Mouse (Mus musculus): Measurements from ENCODE around the gene Dars. TPM values are rescaled to one million over a fixed set of nuclear protein-coding genes. Genes with fewer than 3 reads are reported as not detected.

Gene Dars
- total RNA-seq, 2 experiments from 2014 or later = 66.3 to 68.0 TPM

GRCm38 (mm10) chr1:128443890-128444839 lies 27.0 kb upstream of the Dars start:
- H3K4me3 ChIP-seq = no peak overlapping the region
- H3K27ac ChIP-seq = peak overlapping the region; percentile 51; the same call in 1 of the 2 replicates
- TF ChIP-seq CTCF (conservative IDR thresholded peaks at IDR 0.05) = no peak
- DNase-seq (ENCODE audit: low spot score in 2 of 2) = no peak

GRCm38 (mm10) chr1:128441129-128441473 lies 23.9 kb upstream of the Dars start:
- H3K27ac ChIP-seq = peak overlapping the region; percentile 74; the same call in 1 of the 2 replicates
- no peak overlapping the region; the same call in 1 of the 2 replicates for H3K4me3 ChIP-seq
- TF ChIP-seq CTCF (conservative IDR thresholded peaks at IDR 0.05) = no peak
- peak; percentile 47 to 62 for DNase-seq (ENCODE audit: low spot score in 2 of 2)

GRCm38 (mm10) chr1:128440386-128441128 lies 23.4 kb upstream of the Dars start:
- H3K27ac ChIP-seq = peak overlapping the region; percentile 74; the same call in 1 of the 2 replicates

GRCm38 (mm10) chr1:128439618-128440017 lies 22.4 kb upstream of the Dars start:
- DNase-seq (ENCODE audit: low spot score in 2 of 2) = no peak
- no peak overlapping the region for H3K4me3 ChIP-seq
- no peak for TF ChIP-seq CTCF (conservative IDR thresholded peaks at IDR 0.05)
- H3K27ac ChIP-seq = no peak overlapping the region

More at GRCm38 (mm10) chr1:128440386-128441128, 23.4 kb upstream of the Dars start:
- DNase-seq (ENCODE audit: low spot score in 2 of 2) = peak in 1 of 2 experiments; percentile 8
- no peak for TF ChIP-seq CTCF (conservative IDR thresholded peaks at IDR 0.05)
- no peak overlapping the region; the same call in 1 of the 2 replicates for H3K4me3 ChIP-seq

- H3K27ac ChIP-seq = no peak overlapping the region
These were observed 21.4 kb upstream of the Dars start for GRCm38 (mm10) chr1:128438526-128438925.

GRCm38 (mm10) chr1:128437276-128437675 lies 20.1 kb upstream of the Dars start:
- no peak for TF ChIP-seq CTCF (conservative IDR thresholded peaks at IDR 0.05)
- Histone ChIP-seq H3K27ac (no peak overlapping the region), H3K4me3 (no peak overlapping the region)
- no peak for DNase-seq (ENCODE audit: low spot score in 2 of 2)

More at GRCm38 (mm10) chr1:128438526-128438925, 21.4 kb upstream of the Dars start:
- no peak for DNase-seq (ENCODE audit: low spot score in 2 of 2)
- H3K4me3 ChIP-seq = no peak overlapping the region
- TF ChIP-seq CTCF (conservative IDR thresholded peaks at IDR 0.05) = no peak

- no peak for DNase-seq (ENCODE audit: low spot score in 2 of 2)
These were observed 18.8 kb upstream of the Dars start for GRCm38 (mm10) chr1:128436015-128436414.

GRCm38 (mm10) chr1:128435551-128435950 lies 18.4 kb upstream of the Dars start:
- DNase-seq (ENCODE audit: low spot score in 2 of 2) = no peak
- Histone ChIP-seq H3K4me3 (no peak overlapping the region), H3K27ac (no peak overlapping the region)
- no peak for TF ChIP-seq CTCF (conservative IDR thresholded peaks at IDR 0.05)

More at GRCm38 (mm10) chr1:128436015-128436414, 18.8 kb upstream of the Dars start:
- no peak overlapping the region for H3K4me3 ChIP-seq
- TF ChIP-seq CTCF (conservative IDR thresholded peaks at IDR 0.05) = no peak
- H3K27ac ChIP-seq = no peak overlapping the region

- no peak for TF ChIP-seq CTCF (conservative IDR thresholded peaks at IDR 0.05)
- no peak for DNase-seq (ENCODE audit: low spot score in 2 of 2)
- H3K4me3 ChIP-seq = no peak overlapping the region
- no peak overlapping the region for H3K27ac ChIP-seq
These were observed 7.8 kb upstream of the Dars start for GRCm38 (mm10) chr1:128424928-128425327.

GRCm38 (mm10) chr1:128417533-128417888 lies 343 bp upstream of the Dars start:
- peak overlapping the region; percentile 100 for H3K4me3 ChIP-seq
- TF ChIP-seq CTCF (conservative IDR thresholded peaks at IDR 0.05) = no peak
- DNase-seq (ENCODE audit: low spot score in 2 of 2) = peak in 1 of 2 experiments; percentile 7
- peak overlapping the region; percentile 96 for H3K27ac ChIP-seq

- no peak overlapping the region for H3K4me3 ChIP-seq
- TF ChIP-seq CTCF (conservative IDR thresholded peaks at IDR 0.05) = no peak
- no peak overlapping the region for H3K27ac ChIP-seq
- DNase-seq (ENCODE audit: low spot score in 2 of 2) = no peak
These were observed 6.0 kb downstream of the Dars start for GRCm38 (mm10) chr1:128411141-128411540.

- no peak for TF ChIP-seq CTCF (conservative IDR thresholded peaks at IDR 0.05)
- Histone ChIP-seq H3K27ac (no peak overlapping the region), H3K4me3 (no peak overlapping the region)
- no peak for DNase-seq (ENCODE audit: low spot score in 2 of 2)
These were observed 10.3 kb downstream of the Dars start for GRCm38 (mm10) chr1:128406846-128407245.

- no peak for TF ChIP-seq CTCF (conservative IDR thresholded peaks at IDR 0.05)
- H3K4me3 ChIP-seq = no peak overlapping the region
- peak overlapping the region; percentile 47; the same call in 1 of the 2 replicates for H3K27ac ChIP-seq
- no peak for DNase-seq (ENCODE audit: low spot score in 2 of 2)
These were observed 11.5 kb downstream of the Dars start for GRCm38 (mm10) chr1:128405675-128406074.
